8 mouse cellular contexts compared by ENCODE assay signal in the genomic region with DNA sequence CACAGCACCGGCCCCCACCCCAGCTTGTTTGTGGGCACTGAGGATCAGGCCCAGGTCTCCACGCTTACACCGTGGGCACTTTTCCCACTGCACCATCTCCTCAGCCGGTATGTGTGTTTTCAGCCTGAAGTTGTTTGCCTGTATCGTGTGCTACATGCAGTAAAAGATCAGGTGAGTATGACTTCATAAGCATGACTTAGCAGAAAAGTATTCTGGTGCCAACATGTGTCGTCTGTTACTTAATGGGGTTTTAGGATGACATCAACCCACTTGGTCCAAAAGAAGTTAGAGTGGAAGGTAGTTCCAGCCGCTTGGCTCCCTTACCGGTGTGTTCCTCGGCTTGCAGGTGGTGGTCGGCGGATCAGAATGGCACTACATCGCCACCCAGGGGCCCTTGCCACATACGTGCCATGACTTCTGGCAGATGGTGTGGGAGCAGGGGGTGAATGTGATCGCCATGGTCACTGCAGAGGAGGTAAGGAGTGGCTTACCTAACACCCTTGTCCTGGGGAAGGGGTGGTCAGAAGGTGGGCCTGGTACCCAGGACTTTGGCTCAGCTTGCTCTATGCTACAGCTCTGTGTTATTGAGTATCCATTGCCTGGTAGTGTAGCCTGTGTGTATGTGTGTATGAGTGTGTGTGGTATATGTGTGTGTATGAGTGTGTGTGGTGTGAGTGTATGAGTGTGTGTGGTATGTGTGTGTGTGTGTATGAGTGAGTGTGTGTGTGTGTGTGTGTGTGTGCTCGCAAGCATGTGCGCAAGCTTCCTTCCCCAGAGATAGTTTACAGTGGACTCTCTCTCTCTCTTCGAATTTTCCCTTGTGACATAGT.
A peak's percentile ranks its signal among the peaks of the same experiment; 100 is the strongest.
DNase-seq lines count a peak whose midpoint lies in the region; ATAC-seq and TF ChIP-seq lines count a peak whose summit lies in the region.
"Had no signal": no experiment of that assay in that cellular context is flagged by ENCODE, and none has a peak within 500 bp of the region (broad histone marks: within the 10 kb centered on the region; RNA-seq: fewer than 3 reads in every experiment).

No protein-coding gene starts in this region.

- peaks cover 9 to 11% of the 10 kb centered on the region in 2 experiments; a peak in 3 of 4 replicates for H3K4me1 ChIP-seq in heart, embryonic 14.5 days (ENCODE audit: control insufficient read depth in 2 of 2, insufficient read depth in 2 of 2, low read length in 2 of 2)
- no peaks in the 10 kb centered on the region for H3K4me1 ChIP-seq in stomach, embryonic 14.5 days (ENCODE audit: control insufficient read depth, insufficient read depth, low read length)
- peaks cover 5% of the 10 kb centered on the region; the same call in 1 of the 2 replicates for H3K4me1 ChIP-seq in cerebellum, adult 2 months (ENCODE audit: control insufficient read depth, insufficient read depth, low read length)

- 76% methylated on average over 17 of the region's 17 CpGs for WGBS in heart, embryonic 14.5 days
- WGBS in stomach, embryonic 14.5 days = 76% methylated on average over 17 of the region's 17 CpGs
- WGBS in cerebellum, adult 2 months = 62% methylated on average over 17 of the region's 17 CpGs

- H3K9ac ChIP-seq in heart, embryonic 14.5 days (ENCODE audit: low read length) = no peak overlapping the region; the same call in 1 of the 2 replicates
- no peak overlapping the region for H3K9ac ChIP-seq in stomach, embryonic 14.5 days (replicated peaks; ENCODE audit: low read depth, low read length)

- CTCF ChIA-PET in Patski (lab: Charles Lee) = no interaction called here

- H3K4me2 ChIP-seq in heart, embryonic 14.5 days (ENCODE audit: low read length) = no peak overlapping the region
- no peak overlapping the region for H3K4me2 ChIP-seq in stomach, embryonic 14.5 days (replicated peaks; ENCODE audit: low read depth, low read length)

- peak; percentile 46 for ATAC-seq in Patski
- ATAC-seq in heart, embryonic 14.5 days (ENCODE audit: insufficient number of reproducible peaks, insufficient read depth, low FRiP score, low read depth) = no peak
- peak; percentile 47; the same call in 1 of the 2 replicates for ATAC-seq in stomach, embryonic 14.5 days (ENCODE audit: insufficient number of reproducible peaks, insufficient read depth, low FRiP score, low read depth)

- no peak overlapping the region for H3K4me3 ChIP-seq in heart, embryonic 14.5 days (ENCODE audit: control insufficient read depth in 1 of 2, insufficient read depth in 1 of 2, low read depth in 1 of 2, low read length in 2 of 2)
- H3K4me3 ChIP-seq in stomach, embryonic 14.5 days (ENCODE audit: low read depth, low read length) = no peak overlapping the region
- no peak overlapping the region for H3K4me3 ChIP-seq in cerebellum, adult 2 months (replicated peaks; ENCODE audit: insufficient read depth, low read depth, low read length)

- peak; percentile 43 to 48 for DNase-seq in kidney, postnatal 4 days
- DNase-seq in kidney, postnatal 14 days = no peak
- DNase-seq in Patski (ENCODE audit: low read depth, low spot score) = no peak
- no peak for DNase-seq in layer of hippocampus, adult 11-12 months (ENCODE audit: low spot score)
- DNase-seq in cerebellum, adult 2 months = no peak
- DNase-seq: right cerebral cortex, postnatal 4 days had no signal

- H3K9me3 ChIP-seq in heart, embryonic 14.5 days (ENCODE audit: control insufficient read depth, low read length) = no peaks in the 10 kb centered on the region
- no peaks in the 10 kb centered on the region for H3K9me3 ChIP-seq in stomach, embryonic 14.5 days (ENCODE audit: control insufficient read depth, low read depth, low read length)

- in situ Hi-C loops in Patski (cut with MboI; ENCODE audit: low pct_unique_long_range_greater_than_20kb) = no loop called here

- no peak for TF ChIP-seq CTCF in Patski (IDR thresholded peaks at IDR 0.05)
- TF ChIP-seq CTCF in cerebellum, adult 2 months (IDR thresholded peaks at IDR 0.05; ENCODE audit: borderline replicate concordance, insufficient read depth, low read depth, low read length) = no peak

- no peak for TF ChIP-seq POLR2A in cerebellum, adult 2 months (IDR thresholded peaks at IDR 0.05; ENCODE audit: borderline replicate concordance, insufficient read depth, low read length)

- no peaks in the 10 kb centered on the region for H3K27me3 ChIP-seq in Patski
- H3K27me3 ChIP-seq in heart, embryonic 14.5 days (ENCODE audit: control insufficient read depth, insufficient read depth, low read length) = no peaks in the 10 kb centered on the region
- H3K27me3 ChIP-seq in stomach, embryonic 14.5 days (ENCODE audit: control insufficient read depth, insufficient read depth, low read length) = no peaks in the 10 kb centered on the region
- H3K27me3 ChIP-seq in cerebellum, adult 2 months (ENCODE audit: control insufficient read depth, insufficient read depth, low read length) = no peaks in the 10 kb centered on the region

- H3K36me3 ChIP-seq in heart, embryonic 14.5 days (ENCODE audit: control insufficient read depth, insufficient read depth, low read length) = peaks cover 53% of the 10 kb centered on the region
- peaks cover 18% of the 10 kb centered on the region; the same call in 1 of the 2 replicates for H3K36me3 ChIP-seq in stomach, embryonic 14.5 days (ENCODE audit: control insufficient read depth, insufficient read depth, low read length)

- POLR2A ChIA-PET in Patski (lab: Charles Lee) = no interaction called here

- H3K27ac ChIP-seq in heart, embryonic 14.5 days (replicated peaks in 1 of 2; ENCODE audit: control insufficient read depth in 1 of 2, insufficient read depth in 1 of 2, low read depth in 2 of 2, low read length in 2 of 2) = peak overlapping the region; percentile 27 to 73; a peak in 3 of 4 replicates
- peak overlapping the region; percentile 29; the same call in 1 of the 2 replicates for H3K27ac ChIP-seq in stomach, embryonic 14.5 days (ENCODE audit: low read length)
- no peak overlapping the region for H3K27ac ChIP-seq in cerebellum, adult 2 months (ENCODE audit: insufficient read depth, low read length)

Comparison
In these comparisons a context has a peak if more than half of its experiments do, and no peak if none do; other contexts are left out.
1. DNase-seq: peak in kidney, postnatal 4 days (2 of 2); none in kidney, postnatal 14 days (single experiment), Patski (single experiment), layer of hippocampus, adult 11-12 months (single experiment) and cerebellum, adult 2 months (0 of 2).